Mouse (Mus musculus) heart, adult 2 months (tissue): Measurements from ENCODE around the gene Slc27a1.

Experiments used
- EP300 ChIP-seq: fragments of 200-500 bp; IDR thresholded peaks from 2 replicates; pipeline ENCODE4 v1.6.1; 2011; ENCODE audit warnings: low read depth, low read length, control low read depth; ENCODE audit not compliant: insufficient read depth
- POLR2A ChIP-seq: fragments of 200-500 bp; IDR thresholded peaks from 2 replicates; pipeline ENCODE4 v1.6.1; 2011; ENCODE audit warnings: mild to moderate bottlenecking, low read depth, low read length, control low read depth; ENCODE audit not compliant: insufficient read depth

GRCm38 (mm10) chr8:71552770-71553169 lies 15.9 kb upstream of the Slc27a1 start:
- no peak for TF ChIP-seq EP300
- TF ChIP-seq POLR2A: no peak
